Mouse (Mus musculus): ENCODE measurements around the gene Map6. TPM values are rescaled to one million over a fixed set of nuclear protein-coding genes. Genes with fewer than 3 reads are reported as not detected.

Map6 gene
- polyA plus RNA-seq, 1 experiment from 2014 or later = 106 TPM

DNA sequence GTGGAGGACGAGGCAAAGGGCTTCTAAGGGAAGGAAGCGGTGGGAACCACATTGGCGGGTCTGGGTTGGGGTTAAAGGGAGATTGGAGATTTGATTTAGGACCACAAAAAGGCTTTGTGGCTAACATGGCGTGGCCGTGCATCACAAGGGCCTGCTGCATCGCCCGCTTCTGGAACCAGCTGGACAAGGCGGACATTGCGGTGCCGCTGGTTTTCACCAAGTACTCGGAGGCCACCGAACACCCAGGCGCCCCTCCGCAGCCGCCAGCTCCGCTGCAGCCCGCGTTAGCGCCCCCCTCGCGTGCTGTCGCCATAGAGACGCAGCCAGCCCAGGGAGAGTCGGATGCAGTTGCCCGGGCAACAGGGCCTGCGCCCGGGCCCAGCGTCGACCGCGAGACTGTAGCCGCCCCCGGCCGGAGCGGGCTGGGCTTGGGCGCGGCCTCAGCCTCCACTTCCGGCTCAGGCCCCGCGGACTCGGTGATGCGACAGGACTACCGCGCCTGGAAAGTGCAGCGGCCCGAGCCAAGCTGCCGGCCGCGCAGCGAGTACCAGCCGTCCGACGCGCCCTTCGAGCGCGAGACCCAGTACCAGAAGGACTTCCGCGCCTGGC lies 754 bp downstream of the Map6 start:
- Histone ChIP-seq H3K4me3 (replicated peaks) (peak overlapping the region; percentile 88), H3K27me3 (peaks cover 12% of the 10 kb centered on the region), H3K4me2 (replicated peaks) (peak overlapping the region; percentile 99), H3K27ac (peak overlapping the region; percentile 97), H3K9me3 (no peaks in the 10 kb centered on the region), H3K4me1 (replicated peaks) (peaks cover 49% of the 10 kb centered on the region), H3K9ac (replicated peaks) (peak overlapping the region; percentile 92), H3K36me3 (0 out of 2 replicates have a peak, but pooled peaks cover 5% of the 10 kb centered on the region)
- peak; percentile 89 for ATAC-seq
- under 1% methylated on average over 58 of the region's 59 CpGs for WGBS

DNA sequence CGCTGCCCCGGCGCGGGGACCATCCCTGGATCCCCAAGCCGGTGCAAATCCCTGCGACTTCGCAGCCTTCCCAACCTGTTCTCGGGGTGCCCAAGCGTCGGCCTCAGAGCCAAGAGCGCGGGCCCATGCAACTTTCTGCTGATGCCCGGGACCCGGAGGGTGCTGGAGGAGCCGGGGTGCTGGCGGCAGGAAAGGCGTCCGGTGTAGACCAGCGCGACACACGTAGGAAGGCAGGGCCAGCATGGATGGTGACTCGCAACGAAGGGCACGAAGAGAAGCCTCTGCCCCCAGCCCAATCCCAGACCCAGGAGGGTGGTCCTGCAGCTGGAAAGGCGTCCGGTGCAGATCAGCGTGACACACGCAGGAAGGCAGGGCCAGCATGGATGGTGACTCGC lies 1.3 kb downstream of the Map6 start:
- H3K9ac ChIP-seq (replicated peaks) = peak overlapping the region; percentile 92
- peak overlapping the region; percentile 88 for H3K4me3 ChIP-seq (replicated peaks)
- H3K27ac ChIP-seq = peak overlapping the region; percentile 97
- peaks cover 11% of the 10 kb centered on the region for H3K27me3 ChIP-seq
- under 1% methylated on average over 29 of the region's 29 CpGs for WGBS
- H3K36me3 ChIP-seq = 0 out of 2 replicates have a peak, but pooled peaks cover 5% of the 10 kb centered on the region
- H3K4me2 ChIP-seq (replicated peaks) = peak overlapping the region; percentile 99
- peaks cover 54% of the 10 kb centered on the region for H3K4me1 ChIP-seq (replicated peaks)
- H3K9me3 ChIP-seq = no peaks in the 10 kb centered on the region
- peak; percentile 47 for ATAC-seq

DNA sequence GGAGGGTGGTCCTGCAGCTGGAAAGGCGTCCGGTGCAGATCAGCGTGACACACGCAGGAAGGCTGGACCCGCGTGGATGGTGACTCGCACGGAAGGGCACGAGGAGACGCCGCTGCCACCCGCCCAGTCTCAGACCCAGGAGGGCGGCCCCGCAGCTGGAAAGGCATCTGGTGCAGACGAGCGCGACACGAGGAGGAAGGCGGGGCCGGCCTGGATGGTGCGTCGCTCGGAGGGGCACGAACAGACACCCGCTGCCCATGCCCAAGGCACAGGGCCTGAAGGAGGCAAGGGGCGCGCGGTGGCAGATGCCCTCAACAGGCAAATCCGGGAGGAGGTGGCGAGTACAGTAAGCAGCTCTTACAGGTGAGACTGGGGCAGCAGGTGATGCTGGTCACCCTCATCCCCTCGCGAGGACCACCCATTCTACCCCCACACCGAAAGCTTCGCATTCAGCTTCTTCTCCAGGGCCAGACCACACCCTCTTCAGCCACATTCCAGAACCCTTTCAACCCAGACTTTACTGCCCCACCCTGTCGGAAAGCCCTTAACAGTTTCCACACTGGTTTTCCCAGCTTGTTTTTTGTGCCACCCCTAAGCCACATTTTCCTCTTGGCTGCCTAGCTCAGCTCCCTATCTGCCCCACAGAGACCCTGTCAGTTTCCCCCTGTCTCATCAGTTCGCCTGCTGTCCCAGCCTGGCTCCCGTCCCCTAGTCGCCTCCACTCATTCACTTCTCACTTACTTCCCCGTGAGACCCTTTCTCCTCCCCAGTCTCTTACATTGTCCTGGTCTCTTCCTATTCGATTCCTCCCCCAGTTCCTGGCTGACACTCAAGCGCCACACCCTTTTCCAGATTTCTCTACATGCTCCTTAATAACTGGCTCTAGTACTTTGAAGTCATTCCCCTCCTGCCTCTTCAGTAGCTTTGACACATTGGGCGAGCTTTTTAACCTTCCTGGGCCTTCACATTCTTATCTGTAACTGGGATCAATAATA lies 2.0 kb downstream of the Map6 start:
- H3K9me3 ChIP-seq = no peaks in the 10 kb centered on the region
- ATAC-seq = peak; percentile 1; the same call in 1 of the 2 replicates
- H3K36me3 ChIP-seq = peaks cover 5% of the 10 kb centered on the region; the same call in 1 of the 2 replicates
- H3K4me2 ChIP-seq (replicated peaks) = peak overlapping the region; percentile 99
- 6% methylated on average over 42 of the region's 42 CpGs for WGBS
- H3K4me3 ChIP-seq (replicated peaks) = peak overlapping the region; percentile 88
- H3K4me1 ChIP-seq (replicated peaks) = peaks cover 62% of the 10 kb centered on the region
- peak overlapping the region; percentile 97 for H3K27ac ChIP-seq
- peak overlapping the region; percentile 92 for H3K9ac ChIP-seq (replicated peaks)
- peaks cover 9% of the 10 kb centered on the region for H3K27me3 ChIP-seq

DNA sequence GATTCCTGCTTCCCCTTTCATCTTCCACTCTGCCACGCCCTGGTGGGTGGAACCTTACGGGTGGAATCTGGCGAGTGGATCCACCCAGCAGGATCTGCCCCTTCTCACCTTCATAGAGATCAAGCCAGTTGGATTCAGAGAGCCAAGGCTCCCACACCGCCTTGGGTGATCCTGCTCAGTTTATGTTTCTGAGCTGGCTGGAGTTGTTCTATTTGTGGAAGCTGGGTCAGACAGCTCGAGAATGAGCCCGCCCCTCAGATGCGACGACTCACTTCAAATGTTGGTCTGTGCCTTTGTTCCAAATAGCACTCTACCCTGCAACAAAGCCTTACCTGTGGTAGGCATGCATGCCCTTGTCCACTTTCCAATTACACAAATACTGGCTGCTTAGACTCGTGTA lies 4.4 kb downstream of the Map6 start:
- H3K4me3 ChIP-seq (replicated peaks) = peak overlapping the region; percentile 88
- no peaks in the 10 kb centered on the region for H3K9me3 ChIP-seq
- no peaks in the 10 kb centered on the region for H3K27me3 ChIP-seq
- peak overlapping the region; percentile 92 for H3K9ac ChIP-seq (replicated peaks)
- WGBS = 58% methylated on average over 9 of the region's 9 CpGs
- H3K36me3 ChIP-seq = peaks cover 5% of the 10 kb centered on the region; the same call in 1 of the 2 replicates
- ATAC-seq = no peak
- H3K4me1 ChIP-seq (replicated peaks) = peaks cover 75% of the 10 kb centered on the region
- peak overlapping the region; percentile 74 for H3K27ac ChIP-seq
- peak overlapping the region; percentile 99 for H3K4me2 ChIP-seq (replicated peaks)

DNA sequence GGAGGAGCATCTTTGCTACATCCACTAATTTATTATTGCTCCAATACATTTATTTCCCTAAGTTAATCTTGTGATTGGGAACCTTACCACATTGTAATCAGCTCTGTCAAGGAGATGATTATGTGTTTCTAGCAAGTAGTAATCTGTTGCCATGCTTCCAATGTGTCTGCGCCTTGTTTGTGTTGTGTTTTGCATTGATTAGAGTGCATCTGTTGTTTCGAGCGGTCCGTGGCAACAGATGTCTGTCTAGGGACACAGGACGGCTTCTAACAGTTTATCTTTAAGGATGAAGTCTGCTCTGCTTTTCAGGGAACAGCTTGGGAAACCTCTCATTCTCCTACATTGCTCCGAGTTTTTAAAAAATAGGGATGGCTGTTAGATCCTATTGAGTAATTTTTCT lies 7.9 kb downstream of the Map6 start:
- Histone ChIP-seq H3K27ac (no peak overlapping the region), H3K27me3 (peaks cover 9% of the 10 kb centered on the region), H3K9ac (replicated peaks) (no peak overlapping the region), H3K4me2 (replicated peaks) (peak overlapping the region; percentile 36), H3K9me3 (no peaks in the 10 kb centered on the region), H3K4me1 (replicated peaks) (peaks cover 78% of the 10 kb centered on the region), H3K4me3 (replicated peaks) (no peak overlapping the region), H3K36me3 (peaks cover 17% of the 10 kb centered on the region)
- WGBS = 48% methylated on average over 6 of the region's 6 CpGs
- ATAC-seq = no peak

DNA sequence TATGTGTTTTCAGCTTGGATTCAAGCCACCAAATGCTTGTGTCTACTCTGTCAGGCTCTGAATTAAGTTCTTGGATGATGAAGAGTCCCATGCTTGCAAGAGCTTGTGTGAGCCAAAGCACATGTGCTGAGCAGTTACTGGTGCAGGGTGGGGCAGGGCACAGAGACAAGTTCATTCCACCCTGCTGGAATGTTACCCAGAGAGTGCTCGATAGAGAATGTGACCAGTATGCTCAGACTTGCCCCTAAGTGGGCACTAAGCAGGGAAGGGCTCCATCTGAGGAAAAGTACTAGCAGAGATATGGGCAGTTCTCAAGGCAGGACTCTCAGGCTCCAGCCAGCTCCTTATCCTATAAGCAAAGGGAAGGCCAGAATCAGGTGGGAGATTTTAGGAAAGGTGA lies 9.4 kb downstream of the Map6 start:
- Histone ChIP-seq H3K27ac (no peak overlapping the region), H3K9me3 (no peaks in the 10 kb centered on the region), H3K4me3 (replicated peaks) (no peak overlapping the region), H3K4me1 (replicated peaks) (peaks cover 71% of the 10 kb centered on the region), H3K36me3 (peaks cover 15% of the 10 kb centered on the region), H3K27me3 (peaks cover 14% of the 10 kb centered on the region), H3K9ac (replicated peaks) (no peak overlapping the region), H3K4me2 (replicated peaks) (no peak overlapping the region)
- 83% methylated on average over 1 of the region's 1 CpGs for WGBS
- no peak for ATAC-seq

DNA sequence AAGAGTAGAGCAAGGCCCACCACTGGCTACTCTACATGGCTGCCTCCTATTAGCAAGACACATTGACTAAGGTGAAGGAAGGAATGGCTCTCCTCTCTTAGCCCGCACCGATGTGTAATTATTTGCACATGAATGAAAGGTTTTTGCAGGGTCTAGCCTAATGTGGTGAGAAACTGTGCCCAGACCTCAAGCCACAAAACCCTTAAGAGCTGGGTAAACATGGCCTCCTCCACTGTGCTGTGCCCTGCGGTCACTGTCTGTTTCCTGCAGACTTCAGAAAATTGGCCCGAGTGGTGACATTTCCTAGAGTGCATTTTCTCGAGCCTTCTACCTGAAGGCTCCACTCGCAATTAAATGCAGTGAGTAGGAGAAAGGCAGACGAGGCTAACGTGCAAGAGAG lies 11.1 kb downstream of the Map6 start:
- Histone ChIP-seq H3K27ac (no peak overlapping the region), H3K9ac (replicated peaks) (no peak overlapping the region), H3K4me2 (replicated peaks) (no peak overlapping the region), H3K27me3 (peaks cover 18% of the 10 kb centered on the region), H3K9me3 (no peaks in the 10 kb centered on the region), H3K4me3 (replicated peaks) (no peak overlapping the region), H3K4me1 (replicated peaks) (peaks cover 58% of the 10 kb centered on the region), H3K36me3 (peaks cover 18% of the 10 kb centered on the region)
- ATAC-seq = no peak
- 91% methylated on average over 8 of the region's 8 CpGs for WGBS

DNA sequence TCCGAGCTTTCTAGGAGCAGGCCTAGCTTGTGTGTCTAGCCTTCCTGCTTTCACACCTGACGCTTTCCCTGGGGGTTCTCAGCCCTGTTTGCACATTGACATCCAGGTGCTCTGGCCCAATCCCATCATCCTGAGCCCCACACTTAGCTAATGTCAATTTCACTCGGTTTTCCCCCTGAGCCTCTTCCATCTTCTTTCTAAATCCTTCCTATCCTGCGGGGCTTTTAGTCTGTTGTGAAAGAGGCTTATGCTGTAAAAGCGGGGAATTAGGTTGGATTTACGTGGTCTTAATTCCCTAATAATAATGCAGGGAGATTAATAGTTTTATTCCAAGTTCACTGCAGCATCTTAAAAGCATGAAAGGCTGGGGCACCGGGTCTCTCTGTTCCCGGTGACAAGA lies 12.3 kb downstream of the Map6 start:
- H3K27me3 ChIP-seq = peaks cover 18% of the 10 kb centered on the region
- ATAC-seq = no peak
- 0 out of 2 replicates have a peak overlapping the region, but pooled peaks have one; percentile 12 for H3K9ac ChIP-seq (replicated peaks)
- H3K9me3 ChIP-seq = no peaks in the 10 kb centered on the region
- H3K4me1 ChIP-seq (replicated peaks) = peaks cover 45% of the 10 kb centered on the region
- H3K4me3 ChIP-seq (replicated peaks) = no peak overlapping the region
- H3K4me2 ChIP-seq (replicated peaks) = no peak overlapping the region
- no peak overlapping the region for H3K27ac ChIP-seq
- peaks cover 20% of the 10 kb centered on the region for H3K36me3 ChIP-seq
- 24% methylated on average over 8 of the region's 8 CpGs for WGBS

DNA sequence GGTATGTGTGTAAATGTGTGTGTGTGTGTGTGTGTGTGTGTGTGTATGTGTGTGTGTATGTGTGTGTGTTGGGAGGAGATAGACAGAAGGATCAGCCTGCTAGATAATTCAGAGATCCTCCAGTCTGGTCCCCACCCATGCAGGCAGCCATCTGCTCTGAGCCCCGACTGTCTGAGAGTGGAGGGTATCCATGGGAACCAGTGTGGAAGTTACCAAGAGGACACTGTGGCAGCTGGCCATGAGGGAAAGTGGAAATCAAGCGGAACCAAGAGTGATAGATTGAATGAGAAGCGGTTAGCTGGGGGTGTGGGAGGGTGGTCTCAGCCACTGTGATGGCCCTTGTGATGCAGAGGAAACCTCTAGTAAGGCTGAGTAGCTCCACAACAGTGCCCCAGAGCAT lies 20.0 kb downstream of the Map6 start:
- Histone ChIP-seq H3K9me3 (0 out of 2 replicates have a peak, but pooled peaks cover 4% of the 10 kb centered on the region), H3K9ac (replicated peaks) (no peak overlapping the region), H3K27ac (peak overlapping the region; percentile 77), H3K4me1 (replicated peaks) (peaks cover 39% of the 10 kb centered on the region), H3K36me3 (peaks cover 24% of the 10 kb centered on the region), H3K4me3 (replicated peaks) (no peak overlapping the region), H3K27me3 (0 out of 2 replicates have a peak, but pooled peaks cover under 1% of the 10 kb centered on the region), H3K4me2 (replicated peaks) (no peak overlapping the region)
- 18% methylated on average over 3 of the region's 3 CpGs for WGBS
- ATAC-seq = peak; percentile 96

DNA sequence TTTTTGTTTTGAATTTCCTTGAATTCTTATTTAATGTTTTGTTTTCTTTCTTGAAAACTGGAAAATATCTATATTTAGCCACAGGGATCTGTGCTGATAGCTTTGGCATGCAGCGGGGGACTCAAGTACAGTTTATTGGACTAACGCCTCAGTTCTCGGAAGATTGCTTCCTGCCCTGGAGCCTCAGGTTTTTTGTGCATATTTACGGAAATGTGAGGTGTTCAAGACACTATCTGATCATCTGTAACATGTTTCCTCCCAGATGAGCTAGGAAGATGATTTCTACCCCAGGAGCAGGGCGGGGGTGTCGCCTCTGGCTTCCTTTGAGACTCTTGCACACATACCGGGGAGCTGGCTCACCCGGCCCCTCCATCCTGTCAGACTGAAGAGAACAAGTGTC lies 22.8 kb downstream of the Map6 start:
- H3K36me3 ChIP-seq = peaks cover 48% of the 10 kb centered on the region
- WGBS = 76% methylated on average over 8 of the region's 8 CpGs
- no peak overlapping the region for H3K9ac ChIP-seq (replicated peaks)
- H3K27me3 ChIP-seq = no peaks in the 10 kb centered on the region
- no peak overlapping the region for H3K4me3 ChIP-seq (replicated peaks)
- H3K9me3 ChIP-seq = 0 out of 2 replicates have a peak, but pooled peaks cover 4% of the 10 kb centered on the region
- H3K4me2 ChIP-seq (replicated peaks) = no peak overlapping the region
- no peak for ATAC-seq
- H3K4me1 ChIP-seq (replicated peaks) = peaks cover 45% of the 10 kb centered on the region
- H3K27ac ChIP-seq = no peak overlapping the region

DNA sequence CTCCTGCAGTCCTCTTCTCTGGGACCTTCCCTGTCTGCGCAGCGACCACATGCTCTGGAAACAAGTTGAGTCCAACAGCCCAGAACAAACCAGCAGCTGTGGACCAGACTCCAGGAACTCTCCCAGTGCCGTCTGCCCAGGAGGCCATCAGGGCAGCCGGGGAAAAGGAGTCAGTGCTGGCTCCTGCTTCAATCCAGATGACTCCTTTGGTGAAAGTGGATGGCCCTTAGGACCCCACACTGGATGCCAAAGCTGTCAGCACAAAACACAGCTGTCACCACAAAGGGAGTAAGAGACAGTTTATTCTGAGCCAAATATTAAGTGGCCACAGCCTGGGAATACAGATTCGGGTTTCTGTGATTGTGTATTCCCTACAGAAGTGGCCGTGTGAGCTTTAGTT lies 23.7 kb downstream of the Map6 start:
- peaks cover 48% of the 10 kb centered on the region for H3K4me1 ChIP-seq (replicated peaks)
- no peak overlapping the region for H3K4me3 ChIP-seq (replicated peaks)
- 0 out of 2 replicates have a peak, but pooled peaks cover 4% of the 10 kb centered on the region for H3K9me3 ChIP-seq
- no peak overlapping the region for H3K4me2 ChIP-seq (replicated peaks)
- H3K9ac ChIP-seq (replicated peaks) = no peak overlapping the region
- no peaks in the 10 kb centered on the region for H3K27me3 ChIP-seq
- WGBS = 67% methylated on average over 6 of the region's 6 CpGs
- H3K27ac ChIP-seq = 0 out of 2 replicates have a peak overlapping the region, but pooled peaks have one; percentile 7
- no peak for ATAC-seq
- peaks cover 46% of the 10 kb centered on the region for H3K36me3 ChIP-seq
